Mouse (Mus musculus): ENCODE measurements around the gene Elf5. TPM values are rescaled to one million over a fixed set of nuclear protein-coding genes. Genes with fewer than 3 reads are reported as not detected.

Gene Elf5
- polyA plus RNA-seq, 1 experiment from 2014 or later: not detected

DNA sequence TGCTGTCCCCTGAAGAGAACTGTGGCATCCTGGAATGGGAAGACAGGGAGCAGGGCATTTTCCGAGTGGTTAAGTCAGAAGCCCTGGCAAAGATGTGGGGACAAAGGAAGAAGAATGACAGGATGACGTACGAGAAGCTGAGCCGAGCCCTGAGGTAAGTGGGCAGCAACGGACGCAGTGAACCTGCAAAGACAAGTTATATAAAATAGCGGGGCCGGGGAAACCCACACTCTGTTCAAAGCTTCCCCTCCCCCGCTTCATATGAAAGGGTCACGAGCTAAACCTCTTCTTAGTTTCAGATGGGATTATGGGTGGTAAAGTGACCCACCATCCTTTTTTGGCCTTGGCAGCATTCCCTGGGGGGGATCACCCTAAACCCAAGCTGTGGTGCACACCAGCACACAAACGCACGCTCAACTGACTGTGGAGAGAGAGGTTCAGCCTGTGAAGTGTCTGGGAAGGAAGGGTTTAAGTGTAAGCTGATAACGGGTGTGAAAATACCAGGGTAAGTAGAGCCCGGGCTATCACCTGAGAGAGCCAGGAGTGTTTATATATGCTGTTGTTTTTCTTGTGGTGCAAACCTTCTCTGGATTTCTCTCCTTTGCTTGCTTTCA lies 37.6 kb downstream of the Elf5 start:
- H3K27ac ChIP-seq (ENCODE audit: low read length): no peak overlapping the region
- H3K4me1 ChIP-seq (ENCODE audit: control insufficient read depth, insufficient read depth, low read length): no peaks in the 10 kb centered on the region
- H3K4me3 ChIP-seq (ENCODE audit: low read depth, low read length): no peak overlapping the region
- ATAC-seq: no peak
- H3K9ac ChIP-seq (ENCODE audit: low read depth, low read length): no peak overlapping the region
- H3K9me3 ChIP-seq (replicated peaks; ENCODE audit: control insufficient read depth, low read length, poor library complexity, severe bottlenecking): no peaks in the 10 kb centered on the region
- no peaks in the 10 kb centered on the region for H3K27me3 ChIP-seq (ENCODE audit: control insufficient read depth, insufficient read depth, low read depth, low read length)
- no peak overlapping the region for H3K4me2 ChIP-seq (ENCODE audit: low read length)
- peaks cover 4% of the 10 kb centered on the region; the same call in 1 of the 2 replicates for H3K36me3 ChIP-seq (ENCODE audit: control insufficient read depth, insufficient read depth, low read length)
- 65% methylated on average over 14 of the region's 14 CpGs for WGBS

- Histone ChIP-seq H3K36me3 (ENCODE audit: control insufficient read depth, insufficient read depth, low read length) (peaks cover 9% of the 10 kb centered on the region), H3K27ac (ENCODE audit: low read length) (no peak overlapping the region), H3K4me2 (ENCODE audit: low read length) (no peak overlapping the region), H3K4me1 (ENCODE audit: control insufficient read depth, insufficient read depth, low read length) (no peaks in the 10 kb centered on the region), H3K9ac (ENCODE audit: low read depth, low read length) (no peak overlapping the region), H3K27me3 (ENCODE audit: control insufficient read depth, insufficient read depth, low read depth, low read length) (no peaks in the 10 kb centered on the region), H3K9me3 (replicated peaks; ENCODE audit: control insufficient read depth, low read length, poor library complexity, severe bottlenecking) (no peaks in the 10 kb centered on the region), H3K4me3 (ENCODE audit: low read depth, low read length) (no peak overlapping the region)
- WGBS: 93% methylated on average over 7 of the region's 7 CpGs
- no peak for ATAC-seq
Observed at GRCm38 (mm10) chr2:103449813-103450212, 38.3 kb downstream of the Elf5 start.

DNA sequence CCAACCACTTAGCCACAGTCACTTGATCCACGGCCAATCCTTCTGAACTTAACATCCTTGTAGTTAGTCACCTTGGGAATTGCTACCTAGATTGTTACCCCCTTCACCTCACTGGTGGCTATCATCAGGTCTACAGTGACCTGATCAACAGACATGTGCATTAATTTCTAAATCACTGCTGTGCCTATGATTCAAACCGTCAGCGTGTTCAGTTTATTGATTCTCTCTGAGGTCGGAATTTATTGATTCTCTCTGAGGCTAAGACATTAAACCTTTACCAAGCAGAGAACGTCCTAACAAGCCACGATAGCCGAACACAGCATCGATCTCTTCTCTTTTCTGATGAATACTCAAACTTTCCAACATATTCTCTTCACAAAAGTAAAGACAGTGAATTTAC lies 38.8 kb downstream of the Elf5 start:
- Histone ChIP-seq H3K9me3 (replicated peaks; ENCODE audit: control insufficient read depth, low read length, poor library complexity, severe bottlenecking) (no peaks in the 10 kb centered on the region), H3K36me3 (ENCODE audit: control insufficient read depth, insufficient read depth, low read length) (peaks cover 12% of the 10 kb centered on the region), H3K27me3 (ENCODE audit: control insufficient read depth, insufficient read depth, low read depth, low read length) (no peaks in the 10 kb centered on the region), H3K4me3 (ENCODE audit: low read depth, low read length) (no peak overlapping the region), H3K4me1 (ENCODE audit: control insufficient read depth, insufficient read depth, low read length) (no peaks in the 10 kb centered on the region), H3K9ac (ENCODE audit: low read depth, low read length) (no peak overlapping the region), H3K27ac (ENCODE audit: low read length) (no peak overlapping the region), H3K4me2 (ENCODE audit: low read length) (no peak overlapping the region)
- no peak for ATAC-seq
- WGBS: 88% methylated on average over 8 of the region's 8 CpGs

DNA sequence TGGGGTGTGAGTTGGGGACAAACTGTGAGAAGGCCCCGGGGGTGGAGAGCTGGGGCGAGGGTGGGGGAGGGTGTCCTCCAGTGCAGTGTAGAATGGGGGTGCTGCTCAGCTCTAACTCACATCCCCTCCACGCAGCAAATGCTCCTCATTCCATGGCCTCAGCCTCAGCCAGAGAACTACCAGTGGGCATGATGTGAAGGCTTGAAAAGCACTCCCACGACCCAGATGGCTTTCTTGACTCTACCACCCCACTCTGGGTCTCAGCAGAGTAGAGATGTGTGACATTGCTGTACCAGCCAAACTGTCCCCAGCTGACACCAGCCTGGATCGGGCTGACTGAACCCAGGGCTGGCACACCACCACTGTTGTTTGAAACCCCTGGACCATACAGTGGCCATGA lies 41.1 kb downstream of the Elf5 start:
- no peak overlapping the region for H3K4me3 ChIP-seq (ENCODE audit: low read depth, low read length)
- no peaks in the 10 kb centered on the region for H3K4me1 ChIP-seq (ENCODE audit: control insufficient read depth, insufficient read depth, low read length)
- H3K27me3 ChIP-seq (ENCODE audit: control insufficient read depth, insufficient read depth, low read depth, low read length): no peaks in the 10 kb centered on the region
- no peaks in the 10 kb centered on the region for H3K9me3 ChIP-seq (replicated peaks; ENCODE audit: control insufficient read depth, low read length, poor library complexity, severe bottlenecking)
- H3K9ac ChIP-seq (ENCODE audit: low read depth, low read length): no peak overlapping the region
- 94% methylated on average over 5 of the region's 5 CpGs for WGBS
- H3K36me3 ChIP-seq (ENCODE audit: control insufficient read depth, insufficient read depth, low read length): peaks cover 16% of the 10 kb centered on the region
- no peak overlapping the region for H3K4me2 ChIP-seq (ENCODE audit: low read length)
- ATAC-seq: no peak
- no peak overlapping the region for H3K27ac ChIP-seq (ENCODE audit: low read length)

- no peaks in the 10 kb centered on the region for H3K4me1 ChIP-seq (ENCODE audit: control insufficient read depth, insufficient read depth, low read length)
- H3K27me3 ChIP-seq (ENCODE audit: control insufficient read depth, insufficient read depth, low read depth, low read length): no peaks in the 10 kb centered on the region
- H3K4me2 ChIP-seq (ENCODE audit: low read length): no peak overlapping the region
- no peak overlapping the region for H3K27ac ChIP-seq (ENCODE audit: low read length)
- 96% methylated on average over 7 of the region's 7 CpGs for WGBS
- H3K9ac ChIP-seq (ENCODE audit: low read depth, low read length): no peak overlapping the region
- H3K9me3 ChIP-seq (replicated peaks; ENCODE audit: control insufficient read depth, low read length, poor library complexity, severe bottlenecking): no peaks in the 10 kb centered on the region
- H3K4me3 ChIP-seq (ENCODE audit: low read depth, low read length): no peak overlapping the region
- ATAC-seq: no peak
- H3K36me3 ChIP-seq (ENCODE audit: control insufficient read depth, insufficient read depth, low read length): peaks cover 18% of the 10 kb centered on the region
Observed at GRCm38 (mm10) chr2:103455748-103456147, 44.3 kb downstream of the Elf5 start.

DNA sequence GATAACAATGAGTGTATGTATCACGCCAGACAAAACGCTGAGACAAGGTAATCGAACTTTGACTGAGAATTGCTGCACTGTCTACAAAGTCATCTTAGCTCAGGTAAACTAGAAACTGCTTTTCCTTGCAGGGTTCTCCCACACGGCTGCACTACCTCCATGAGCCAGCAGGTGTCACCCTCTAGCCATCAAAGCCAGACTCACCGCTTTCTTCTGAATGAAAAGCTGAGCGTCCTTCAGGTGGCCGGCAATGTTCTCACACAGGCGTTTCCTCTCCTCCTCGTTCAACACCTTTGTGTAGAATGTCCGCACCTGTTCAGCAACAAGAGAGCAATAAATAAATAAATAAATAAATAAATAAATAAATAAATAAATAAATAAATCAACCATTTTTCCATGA lies 45.2 kb downstream of the Elf5 start:
- 22% methylated on average over 10 of the region's 10 CpGs for WGBS
- Histone ChIP-seq H3K4me2 (ENCODE audit: low read length) (no peak overlapping the region), H3K36me3 (ENCODE audit: control insufficient read depth, insufficient read depth, low read length) (peaks cover 18% of the 10 kb centered on the region), H3K27me3 (ENCODE audit: control insufficient read depth, insufficient read depth, low read depth, low read length) (no peaks in the 10 kb centered on the region), H3K9me3 (replicated peaks; ENCODE audit: control insufficient read depth, low read length, poor library complexity, severe bottlenecking) (no peaks in the 10 kb centered on the region), H3K27ac (ENCODE audit: low read length) (no peak overlapping the region), H3K4me1 (ENCODE audit: control insufficient read depth, insufficient read depth, low read length) (no peaks in the 10 kb centered on the region), H3K4me3 (ENCODE audit: low read depth, low read length) (no peak overlapping the region), H3K9ac (ENCODE audit: low read depth, low read length) (no peak overlapping the region)
- peak; percentile 86 for ATAC-seq

- Histone ChIP-seq H3K27me3 (ENCODE audit: control insufficient read depth, insufficient read depth, low read depth, low read length) (no peaks in the 10 kb centered on the region), H3K9me3 (replicated peaks; ENCODE audit: control insufficient read depth, low read length, poor library complexity, severe bottlenecking) (no peaks in the 10 kb centered on the region), H3K4me1 (ENCODE audit: control insufficient read depth, insufficient read depth, low read length) (no peaks in the 10 kb centered on the region), H3K36me3 (ENCODE audit: control insufficient read depth, insufficient read depth, low read length) (peaks cover 18% of the 10 kb centered on the region), H3K4me2 (ENCODE audit: low read length) (no peak overlapping the region), H3K27ac (ENCODE audit: low read length) (no peak overlapping the region), H3K4me3 (ENCODE audit: low read depth, low read length) (no peak overlapping the region), H3K9ac (ENCODE audit: low read depth, low read length) (no peak overlapping the region)
- no peak; the same call in 1 of the 2 replicates for ATAC-seq
- 87% methylated on average over 5 of the region's 5 CpGs for WGBS
Observed at GRCm38 (mm10) chr2:103457048-103457447, 45.6 kb downstream of the Elf5 start.

- H3K27me3 ChIP-seq (ENCODE audit: control insufficient read depth, insufficient read depth, low read depth, low read length): no peaks in the 10 kb centered on the region
- no peaks in the 10 kb centered on the region for H3K4me1 ChIP-seq (ENCODE audit: control insufficient read depth, insufficient read depth, low read length)
- H3K36me3 ChIP-seq (ENCODE audit: control insufficient read depth, insufficient read depth, low read length): peaks cover 18% of the 10 kb centered on the region
- H3K4me3 ChIP-seq (ENCODE audit: low read depth, low read length): no peak overlapping the region
- WGBS: 85% methylated on average over 7 of the region's 7 CpGs
- no peak overlapping the region for H3K9ac ChIP-seq (ENCODE audit: low read depth, low read length)
- no peak overlapping the region for H3K27ac ChIP-seq (ENCODE audit: low read length)
- no peak overlapping the region for H3K4me2 ChIP-seq (ENCODE audit: low read length)
- no peaks in the 10 kb centered on the region for H3K9me3 ChIP-seq (replicated peaks; ENCODE audit: control insufficient read depth, low read length, poor library complexity, severe bottlenecking)
- ATAC-seq: no peak
Observed at GRCm38 (mm10) chr2:103457628-103458027, 46.1 kb downstream of the Elf5 start.

GRCm38 (mm10) chr2:103459069-103459468 lies 47.6 kb downstream of the Elf5 start:
- no peaks in the 10 kb centered on the region for H3K4me1 ChIP-seq (ENCODE audit: control insufficient read depth, insufficient read depth, low read length)
- H3K4me3 ChIP-seq (ENCODE audit: low read depth, low read length): no peak overlapping the region
- peaks cover 17% of the 10 kb centered on the region for H3K36me3 ChIP-seq (ENCODE audit: control insufficient read depth, insufficient read depth, low read length)
- no peak overlapping the region for H3K27ac ChIP-seq (ENCODE audit: low read length)
- H3K9ac ChIP-seq (ENCODE audit: low read depth, low read length): no peak overlapping the region
- WGBS: 95% methylated on average over 10 of the region's 10 CpGs
- H3K9me3 ChIP-seq (replicated peaks; ENCODE audit: control insufficient read depth, low read length, poor library complexity, severe bottlenecking): no peaks in the 10 kb centered on the region
- H3K4me2 ChIP-seq (ENCODE audit: low read length): no peak overlapping the region
- H3K27me3 ChIP-seq (ENCODE audit: control insufficient read depth, insufficient read depth, low read depth, low read length): no peaks in the 10 kb centered on the region
- ATAC-seq: no peak
